Mouse (Mus musculus): ENCODE measurements around the gene Zfp740. TPM values are rescaled to one million over a fixed set of nuclear protein-coding genes. Genes with fewer than 3 reads are reported as not detected.
A peak's percentile ranks its signal among the peaks of the same experiment; 100 is the strongest.

Gene Zfp740
- polyA plus RNA-seq, 1 experiment from 2014 or later = 11.6 TPM

DNA sequence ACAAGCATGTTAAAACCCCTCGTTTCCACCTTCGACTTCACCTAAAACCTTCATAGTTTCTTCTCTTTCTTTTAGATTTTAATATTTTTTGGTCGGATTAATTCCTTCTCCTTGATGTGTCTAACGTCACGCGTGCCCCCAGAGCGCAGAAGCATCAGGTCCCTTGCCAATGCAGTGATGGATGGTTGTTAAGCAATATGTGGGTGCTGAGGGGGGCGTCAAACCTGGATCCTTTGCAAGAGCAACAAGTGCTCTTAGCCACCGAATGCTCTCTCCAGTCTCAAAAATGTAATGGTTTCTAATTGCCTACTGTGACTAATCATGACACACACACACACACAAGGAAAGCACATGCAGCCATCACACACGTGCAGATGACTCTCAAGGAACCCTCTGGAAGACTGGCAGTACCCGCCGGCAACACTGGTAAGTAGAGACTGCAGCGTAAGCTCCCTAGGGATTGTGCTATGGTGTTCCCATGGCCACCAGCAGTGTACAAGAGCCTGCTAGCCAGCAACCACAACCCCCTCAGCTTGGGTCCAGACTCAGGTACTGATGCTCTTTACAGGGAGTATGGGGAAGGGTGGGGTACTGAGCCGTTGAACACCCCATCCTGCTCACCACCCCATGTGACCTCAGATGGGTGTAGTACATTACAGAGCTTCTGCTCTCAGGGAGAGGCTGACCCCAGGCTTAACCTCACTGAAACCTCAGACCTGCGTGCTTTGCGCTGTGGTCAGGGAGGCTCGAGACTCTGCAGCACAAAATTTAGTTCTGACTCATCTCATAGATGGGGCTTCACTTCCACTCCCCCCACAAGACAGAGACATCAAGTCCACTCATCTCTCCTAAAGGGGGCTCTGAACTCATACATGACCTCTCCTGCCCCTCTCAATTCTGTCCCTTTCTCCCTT is 27.6 kb downstream of the Zfp740 start:
- Histone ChIP-seq H3K4me2 (ENCODE audit: low read depth, low read length) (peak overlapping the region; percentile 57; the same call in 1 of the 2 replicates), H3K36me3 (replicated peaks; ENCODE audit: insufficient read depth, low read length) (no peaks in the 10 kb centered on the region), H3K4me1 (ENCODE audit: insufficient read depth) (peaks cover 43% of the 10 kb centered on the region), H3K27ac (ENCODE audit: low read depth) (no peak overlapping the region), H3K9ac (replicated peaks) (peak overlapping the region; percentile 26; the same call in 1 of the 2 replicates), H3K4me3 (ENCODE audit: low read depth, low read length) (peak overlapping the region; percentile 30), H3K9me3 (ENCODE audit: low read length) (no peaks in the 10 kb centered on the region), H3K27me3 (ENCODE audit: insufficient read depth, low read length) (no peaks in the 10 kb centered on the region)
- 66% methylated on average over 17 of the region's 17 CpGs for WGBS (ENCODE audit: insufficient replicate concordance)
- ATAC-seq (no peak), DNase-seq (no peak)
- TF ChIP-seq EP300 (IDR thresholded peaks at IDR 0.05; ENCODE audit: low read depth) (no peak), CTCF (IDR thresholded peaks at IDR 0.05; ENCODE audit: low read depth) (no peak)

DNA sequence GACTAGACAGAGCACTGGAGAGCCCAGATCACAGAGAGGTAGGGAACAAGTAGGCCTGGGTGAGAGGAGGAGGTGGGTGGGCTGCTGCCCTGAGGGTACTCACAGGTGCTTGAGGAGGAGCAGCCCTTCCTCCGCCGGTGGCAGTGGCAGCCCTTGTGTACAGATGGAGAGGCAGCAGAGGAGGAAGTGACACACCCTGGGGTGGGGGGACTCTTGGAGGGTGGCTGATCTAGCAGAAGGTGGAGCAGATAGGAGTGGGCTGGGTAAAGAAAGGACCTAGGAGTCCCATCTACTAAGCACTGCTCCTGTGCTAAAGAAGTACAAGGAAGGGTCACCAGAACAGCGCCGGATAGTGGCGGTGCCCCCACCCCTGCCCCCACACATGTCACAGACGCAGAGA is 28.7 kb downstream of the Zfp740 start, which contains the start of gene Itgb7:
Gene Itgb7 (minus strand): TSS at position 197 of the 400 bp plus-strand sequence.
- Histone ChIP-seq H3K4me1 (ENCODE audit: insufficient read depth) (peaks cover 46% of the 10 kb centered on the region), H3K27me3 (ENCODE audit: insufficient read depth, low read length) (no peaks in the 10 kb centered on the region), H3K9me3 (ENCODE audit: low read length) (no peaks in the 10 kb centered on the region), H3K36me3 (replicated peaks; ENCODE audit: insufficient read depth, low read length) (no peaks in the 10 kb centered on the region), H3K27ac (ENCODE audit: low read depth) (0 out of 2 replicates have a peak within 1 kb of the TSS, but pooled peaks have one; percentile 22), H3K4me2 (ENCODE audit: low read depth, low read length) (peak within 1 kb of the TSS; percentile 57), H3K4me3 (ENCODE audit: low read depth, low read length) (peak within 1 kb of the TSS; percentile 30), H3K9ac (replicated peaks) (peak within 1 kb of the TSS; percentile 26)
- WGBS (ENCODE audit: insufficient replicate concordance) = 32% methylated on average over 6 of the region's 6 CpGs
- DNase-seq (peak; percentile 57), ATAC-seq (peak; percentile 83)
- TF ChIP-seq EP300 (IDR thresholded peaks at IDR 0.05; ENCODE audit: low read depth) (no peak), CTCF (IDR thresholded peaks at IDR 0.05; ENCODE audit: low read depth) (no peak)

DNA sequence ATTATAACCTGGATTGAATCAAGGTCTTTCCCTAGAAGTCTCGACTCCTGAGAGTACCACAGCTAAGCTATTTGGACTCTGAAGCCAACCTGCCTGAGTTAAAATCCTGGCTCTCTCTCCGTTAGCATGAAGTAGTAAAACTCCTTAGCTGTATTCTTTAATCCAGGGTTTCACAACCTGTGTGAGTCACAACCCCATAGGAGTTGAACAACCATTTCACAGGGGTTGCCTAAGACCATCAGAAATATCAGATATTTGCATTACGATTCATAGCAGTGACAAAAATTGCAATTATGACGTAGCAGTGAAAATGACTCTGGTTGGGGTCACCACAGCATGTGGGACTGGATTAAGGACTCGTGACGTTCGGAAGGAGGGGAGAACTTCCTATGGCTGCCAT is 29.7 kb downstream of the Zfp740 start:
- Histone ChIP-seq H3K27me3 (ENCODE audit: insufficient read depth, low read length) (no peaks in the 10 kb centered on the region), H3K9me3 (ENCODE audit: low read length) (no peaks in the 10 kb centered on the region), H3K36me3 (replicated peaks; ENCODE audit: insufficient read depth, low read length) (no peaks in the 10 kb centered on the region), H3K9ac (replicated peaks) (no peak overlapping the region), H3K4me1 (ENCODE audit: insufficient read depth) (peaks cover 46% of the 10 kb centered on the region), H3K4me3 (ENCODE audit: low read depth, low read length) (no peak overlapping the region), H3K27ac (ENCODE audit: low read depth) (no peak overlapping the region), H3K4me2 (ENCODE audit: low read depth, low read length) (no peak overlapping the region)
- 82% methylated on average over 7 of the region's 7 CpGs for WGBS (ENCODE audit: insufficient replicate concordance)
- no peak for ATAC-seq
- no peak for TF ChIP-seq EP300 (IDR thresholded peaks at IDR 0.05; ENCODE audit: low read depth)
- TF ChIP-seq CTCF (IDR thresholded peaks at IDR 0.05; ENCODE audit: low read depth) = no peak
- DNase-seq = no peak

DNA sequence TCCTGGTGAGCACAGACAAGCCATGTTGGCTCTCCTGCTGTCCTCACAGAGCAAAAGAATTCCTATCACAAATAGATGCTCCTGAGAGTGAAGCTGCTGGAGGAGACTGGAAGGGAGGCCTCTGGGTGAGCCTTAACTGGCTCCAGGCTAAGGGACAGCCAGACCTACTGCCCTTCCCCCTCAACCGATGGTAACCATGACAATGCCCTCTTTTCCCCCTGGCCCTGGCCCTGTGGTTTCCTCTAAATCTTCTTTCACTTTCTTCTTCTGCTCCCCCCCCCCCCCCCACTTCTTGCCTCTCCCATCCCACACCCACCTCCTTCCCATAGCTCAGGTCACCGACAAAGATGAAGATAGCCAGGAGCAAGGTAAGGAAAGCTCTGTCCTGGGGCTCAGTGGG is 30.8 kb downstream of the Zfp740 start:
- Histone ChIP-seq H3K4me2 (ENCODE audit: low read depth, low read length) (no peak overlapping the region), H3K9me3 (ENCODE audit: low read length) (no peaks in the 10 kb centered on the region), H3K4me1 (ENCODE audit: insufficient read depth) (peaks cover 46% of the 10 kb centered on the region), H3K27ac (ENCODE audit: low read depth) (no peak overlapping the region; the same call in 1 of the 2 replicates), H3K9ac (replicated peaks) (no peak overlapping the region), H3K36me3 (replicated peaks; ENCODE audit: insufficient read depth, low read length) (no peaks in the 10 kb centered on the region), H3K27me3 (ENCODE audit: insufficient read depth, low read length) (no peaks in the 10 kb centered on the region), H3K4me3 (ENCODE audit: low read depth, low read length) (no peak overlapping the region)
- 4% methylated on average over 2 of the region's 2 CpGs for WGBS (ENCODE audit: insufficient replicate concordance)
- ATAC-seq (no peak), DNase-seq (no peak)
- TF ChIP-seq CTCF (IDR thresholded peaks at IDR 0.05; ENCODE audit: low read depth) (no peak), EP300 (IDR thresholded peaks at IDR 0.05; ENCODE audit: low read depth) (no peak)

DNA sequence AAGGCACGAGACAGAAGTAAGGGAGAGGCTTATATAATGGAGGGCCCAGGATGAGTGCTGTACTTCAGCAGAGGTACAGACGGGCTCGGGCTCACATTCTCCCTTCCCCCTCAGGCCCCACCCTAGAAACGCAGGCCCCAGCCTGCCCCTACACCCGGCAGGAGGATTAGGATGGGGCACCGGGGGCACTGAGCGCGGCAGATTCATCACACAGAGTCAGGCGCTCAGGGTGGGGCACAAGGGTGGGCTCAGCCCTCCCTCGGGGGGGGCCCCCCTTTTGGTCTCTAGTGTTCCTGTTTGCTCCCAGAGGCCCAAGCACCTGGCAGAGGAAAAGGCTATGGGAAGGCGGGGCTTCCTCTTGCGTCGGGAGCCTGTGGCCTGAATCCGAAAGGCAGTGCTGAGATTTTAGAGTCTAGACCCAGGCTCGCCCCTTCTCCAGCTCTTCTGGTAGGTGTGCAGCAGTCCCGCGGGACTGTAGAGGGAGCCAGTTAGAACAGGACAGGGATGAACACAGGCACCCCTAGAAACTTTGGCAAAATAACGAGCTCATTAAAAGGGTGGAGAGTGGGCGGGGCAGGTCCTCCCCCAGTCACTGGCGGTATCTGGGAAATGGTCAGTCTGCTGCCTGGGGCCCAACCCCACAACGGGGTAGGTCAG is 32.5 kb downstream of the Zfp740 start:
- WGBS (ENCODE audit: insufficient replicate concordance) = 29% methylated on average over 21 of the region's 21 CpGs
- ATAC-seq = peak; percentile 55; the same call in 1 of the 2 replicates
- Histone ChIP-seq H3K27ac (ENCODE audit: low read depth) (no peak overlapping the region), H3K9me3 (ENCODE audit: low read length) (no peaks in the 10 kb centered on the region), H3K4me1 (ENCODE audit: insufficient read depth) (peaks cover 46% of the 10 kb centered on the region), H3K36me3 (replicated peaks; ENCODE audit: insufficient read depth, low read length) (no peaks in the 10 kb centered on the region), H3K4me2 (ENCODE audit: low read depth, low read length) (peak overlapping the region; percentile 54), H3K27me3 (ENCODE audit: insufficient read depth, low read length) (no peaks in the 10 kb centered on the region), H3K9ac (replicated peaks) (no peak overlapping the region), H3K4me3 (ENCODE audit: low read depth, low read length) (peak overlapping the region; percentile 10; the same call in 1 of the 2 replicates)
- TF ChIP-seq EP300 (IDR thresholded peaks at IDR 0.05; ENCODE audit: low read depth) (no peak), CTCF (IDR thresholded peaks at IDR 0.05; ENCODE audit: low read depth) (no peak)
- no peak for DNase-seq

Data from liver, postnatal 0 days (tissue).